Mouse (Mus musculus): ENCODE results near the gene Tmem150c. TPM values are rescaled to one million over a fixed set of nuclear protein-coding genes. Genes with fewer than 3 reads are reported as not detected.

Tmem150c gene
- polyA plus RNA-seq, 1 experiment from 2014 or later, result 1.7 TPM

DNA sequence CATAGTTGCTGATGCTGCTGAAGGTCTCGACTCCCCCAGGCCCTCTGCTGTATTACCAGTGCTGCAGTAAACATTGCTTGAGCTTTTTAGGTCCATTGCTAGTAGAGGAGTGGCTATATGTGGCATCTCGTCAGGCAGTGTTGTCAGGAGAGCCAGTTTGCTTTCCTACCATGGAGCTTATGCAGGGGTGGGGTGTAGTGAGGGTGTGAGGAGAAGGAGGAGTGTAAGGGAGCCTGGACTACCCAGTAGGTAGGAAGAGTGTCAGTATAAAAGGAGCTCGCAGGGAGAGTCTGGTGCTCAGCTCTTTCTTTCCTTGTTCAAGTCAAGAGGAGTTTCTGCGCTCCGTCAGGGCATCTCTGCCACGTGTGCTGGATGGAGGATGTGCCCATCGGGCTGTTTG is 106.9 kb downstream of the Tmem150c start:
- 86% methylated on average over 7 of the region's 7 CpGs for WGBS
- H3K4me2 ChIP-seq (ENCODE audit: low read depth, low read length), result no peak overlapping the region
- no peak overlapping the region for H3K4me3 ChIP-seq (ENCODE audit: low read length)
- no peaks in the 10 kb centered on the region for H3K9me3 ChIP-seq (ENCODE audit: control insufficient read depth, low read length)
- no peak overlapping the region for H3K27ac ChIP-seq (ENCODE audit: low read length)
- H3K4me1 ChIP-seq (ENCODE audit: control insufficient read depth, insufficient read depth, low read length), result peaks cover 17% of the 10 kb centered on the region
- ATAC-seq, result no peak
- no peaks in the 10 kb centered on the region for H3K36me3 ChIP-seq (ENCODE audit: control insufficient read depth, insufficient read depth, low read length)
- H3K27me3 ChIP-seq (replicated peaks; ENCODE audit: control insufficient read depth, insufficient read depth, low read length), result no peaks in the 10 kb centered on the region
- no peak overlapping the region for H3K9ac ChIP-seq (ENCODE audit: low read depth, low read length)

DNA sequence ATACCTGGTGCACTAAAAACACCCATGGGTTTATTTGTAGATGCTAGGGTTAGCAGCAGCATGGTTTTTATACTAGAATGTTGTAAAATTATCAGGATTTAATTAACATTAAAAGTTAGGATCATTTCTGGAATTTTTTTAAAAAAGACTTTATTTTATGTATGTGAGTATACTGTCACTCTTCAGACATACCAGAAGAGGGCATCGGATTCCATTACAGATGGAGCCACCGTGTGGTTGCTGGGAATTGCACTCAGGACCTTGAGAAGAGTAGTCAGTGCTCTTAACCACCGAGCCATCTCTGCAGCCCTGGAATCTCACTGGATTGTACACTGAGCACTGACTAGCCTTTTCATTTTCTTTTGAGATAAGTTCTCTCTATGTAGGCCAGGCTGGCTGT is 109.7 kb downstream of the Tmem150c start:
- no peak for ATAC-seq
- Histone ChIP-seq H3K9ac (ENCODE audit: low read depth, low read length) (no peak overlapping the region), H3K36me3 (ENCODE audit: control insufficient read depth, insufficient read depth, low read length) (no peaks in the 10 kb centered on the region), H3K4me1 (ENCODE audit: control insufficient read depth, insufficient read depth, low read length) (peaks cover 17% of the 10 kb centered on the region), H3K9me3 (ENCODE audit: control insufficient read depth, low read length) (no peaks in the 10 kb centered on the region), H3K27me3 (replicated peaks; ENCODE audit: control insufficient read depth, insufficient read depth, low read length) (no peaks in the 10 kb centered on the region), H3K4me2 (ENCODE audit: low read depth, low read length) (no peak overlapping the region), H3K4me3 (ENCODE audit: low read length) (no peak overlapping the region), H3K27ac (ENCODE audit: low read length) (no peak overlapping the region)
- WGBS, result 93% methylated on average over 3 of the region's 3 CpGs

- Histone ChIP-seq H3K9ac (ENCODE audit: low read depth, low read length) (no peak overlapping the region), H3K36me3 (ENCODE audit: control insufficient read depth, insufficient read depth, low read length) (no peaks in the 10 kb centered on the region), H3K4me1 (ENCODE audit: control insufficient read depth, insufficient read depth, low read length) (peaks cover 29% of the 10 kb centered on the region), H3K27me3 (replicated peaks; ENCODE audit: control insufficient read depth, insufficient read depth, low read length) (no peaks in the 10 kb centered on the region), H3K4me3 (ENCODE audit: low read length) (no peak overlapping the region), H3K27ac (ENCODE audit: low read length) (no peak overlapping the region), H3K4me2 (ENCODE audit: low read depth, low read length) (no peak overlapping the region), H3K9me3 (ENCODE audit: control insufficient read depth, low read length) (no peaks in the 10 kb centered on the region)
- 46% methylated on average over 7 of the region's 7 CpGs for WGBS
- ATAC-seq, result no peak
Measured at GRCm38 (mm10) chr5:100047871-100048270, 111.7 kb downstream of the Tmem150c start.

GRCm38 (mm10) chr5:100047143-100047640 is 112.4 kb downstream of the Tmem150c start:
- ATAC-seq, result no peak
- H3K27ac ChIP-seq (ENCODE audit: low read length), result no peak overlapping the region
- 60% methylated on average over 8 of the region's 8 CpGs for WGBS
- H3K4me1 ChIP-seq (ENCODE audit: control insufficient read depth, insufficient read depth, low read length), result peaks cover 29% of the 10 kb centered on the region
- H3K9me3 ChIP-seq (ENCODE audit: control insufficient read depth, low read length), result no peaks in the 10 kb centered on the region
- H3K9ac ChIP-seq (ENCODE audit: low read depth, low read length), result no peak overlapping the region
- H3K27me3 ChIP-seq (replicated peaks; ENCODE audit: control insufficient read depth, insufficient read depth, low read length), result no peaks in the 10 kb centered on the region
- H3K36me3 ChIP-seq (ENCODE audit: control insufficient read depth, insufficient read depth, low read length), result no peaks in the 10 kb centered on the region
- no peak overlapping the region for H3K4me2 ChIP-seq (ENCODE audit: low read depth, low read length)
- no peak overlapping the region for H3K4me3 ChIP-seq (ENCODE audit: low read length)

GRCm38 (mm10) chr5:100046096-100046495 is 113.5 kb downstream of the Tmem150c start:
- Histone ChIP-seq H3K4me2 (ENCODE audit: low read depth, low read length) (no peak overlapping the region), H3K27ac (ENCODE audit: low read length) (no peak overlapping the region), H3K4me1 (ENCODE audit: control insufficient read depth, insufficient read depth, low read length) (peaks cover 35% of the 10 kb centered on the region), H3K27me3 (replicated peaks; ENCODE audit: control insufficient read depth, insufficient read depth, low read length) (no peaks in the 10 kb centered on the region), H3K4me3 (ENCODE audit: low read length) (no peak overlapping the region), H3K36me3 (ENCODE audit: control insufficient read depth, insufficient read depth, low read length) (no peaks in the 10 kb centered on the region), H3K9ac (ENCODE audit: low read depth, low read length) (no peak overlapping the region), H3K9me3 (ENCODE audit: control insufficient read depth, low read length) (no peaks in the 10 kb centered on the region)
- no peak for ATAC-seq
- WGBS, result 79% methylated on average over 3 of the region's 3 CpGs

DNA sequence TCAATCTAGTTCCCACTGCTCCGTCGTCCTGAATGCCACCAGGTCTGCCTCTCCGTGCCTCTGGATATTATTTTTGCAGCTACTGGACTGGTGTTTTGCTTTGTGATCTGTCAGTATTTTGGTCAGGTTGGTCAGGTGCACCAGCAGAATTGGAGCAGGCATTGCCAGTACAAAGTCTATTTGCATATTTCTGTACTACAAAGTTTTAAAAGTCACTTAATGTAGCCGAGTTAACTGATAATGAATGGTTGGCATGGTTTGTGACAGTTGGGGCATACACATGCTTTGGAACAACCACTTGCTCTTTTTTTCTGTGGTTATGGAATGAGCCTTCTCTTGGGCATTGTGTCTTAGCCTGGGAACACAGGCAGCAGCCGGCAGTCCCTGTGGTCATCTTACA is 115.0 kb downstream of the Tmem150c start:
- H3K4me3 ChIP-seq (ENCODE audit: low read length), result no peak overlapping the region
- H3K36me3 ChIP-seq (ENCODE audit: control insufficient read depth, insufficient read depth, low read length), result no peaks in the 10 kb centered on the region
- no peaks in the 10 kb centered on the region for H3K9me3 ChIP-seq (ENCODE audit: control insufficient read depth, low read length)
- H3K27ac ChIP-seq (ENCODE audit: low read length), result no peak overlapping the region
- no peak overlapping the region for H3K9ac ChIP-seq (ENCODE audit: low read depth, low read length)
- H3K27me3 ChIP-seq (replicated peaks; ENCODE audit: control insufficient read depth, insufficient read depth, low read length), result no peaks in the 10 kb centered on the region
- WGBS, result 73% methylated on average over 5 of the region's 5 CpGs
- H3K4me2 ChIP-seq (ENCODE audit: low read depth, low read length), result no peak overlapping the region
- H3K4me1 ChIP-seq (ENCODE audit: control insufficient read depth, insufficient read depth, low read length), result peaks cover 35% of the 10 kb centered on the region
- ATAC-seq, result no peak

DNA sequence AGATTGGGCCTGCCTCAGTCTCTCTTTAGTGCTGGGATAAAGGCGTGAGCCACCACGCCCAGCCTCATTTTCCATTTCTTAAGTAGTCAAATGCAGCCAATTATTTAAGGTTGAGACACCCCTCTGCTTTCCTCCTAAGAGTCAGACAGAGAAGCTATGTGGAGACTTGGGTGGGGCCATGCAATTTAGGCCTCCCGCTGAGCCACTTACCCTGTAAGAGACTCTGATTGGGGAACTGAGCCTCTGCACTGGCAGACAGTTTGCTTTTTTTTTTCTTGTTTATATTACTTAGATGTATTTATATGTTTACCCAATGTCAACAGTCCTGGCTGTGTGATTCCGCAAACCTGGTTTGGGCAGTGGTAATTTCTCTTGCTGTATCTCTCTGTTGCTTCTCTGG is 115.6 kb downstream of the Tmem150c start:
- WGBS, result 69% methylated on average over 4 of the region's 4 CpGs
- H3K4me1 ChIP-seq (ENCODE audit: control insufficient read depth, insufficient read depth, low read length), result peaks cover 32% of the 10 kb centered on the region
- no peak overlapping the region for H3K9ac ChIP-seq (ENCODE audit: low read depth, low read length)
- H3K36me3 ChIP-seq (ENCODE audit: control insufficient read depth, insufficient read depth, low read length), result no peaks in the 10 kb centered on the region
- H3K4me2 ChIP-seq (ENCODE audit: low read depth, low read length), result no peak overlapping the region
- ATAC-seq, result no peak
- H3K27me3 ChIP-seq (replicated peaks; ENCODE audit: control insufficient read depth, insufficient read depth, low read length), result no peaks in the 10 kb centered on the region
- H3K4me3 ChIP-seq (ENCODE audit: low read length), result no peak overlapping the region
- no peaks in the 10 kb centered on the region for H3K9me3 ChIP-seq (ENCODE audit: control insufficient read depth, low read length)
- peak overlapping the region; percentile 49; the same call in 1 of the 2 replicates for H3K27ac ChIP-seq (ENCODE audit: low read length)

GRCm38 (mm10) chr5:100043361-100043760 is 116.2 kb downstream of the Tmem150c start:
- H3K4me2 ChIP-seq (ENCODE audit: low read depth, low read length), result no peak overlapping the region
- peak overlapping the region; percentile 49; the same call in 1 of the 2 replicates for H3K27ac ChIP-seq (ENCODE audit: low read length)
- peaks cover 28% of the 10 kb centered on the region for H3K4me1 ChIP-seq (ENCODE audit: control insufficient read depth, insufficient read depth, low read length)
- H3K9ac ChIP-seq (ENCODE audit: low read depth, low read length), result no peak overlapping the region
- no peaks in the 10 kb centered on the region for H3K27me3 ChIP-seq (replicated peaks; ENCODE audit: control insufficient read depth, insufficient read depth, low read length)
- ATAC-seq, result peak; percentile 8; the same call in 1 of the 2 replicates
- H3K36me3 ChIP-seq (ENCODE audit: control insufficient read depth, insufficient read depth, low read length), result no peaks in the 10 kb centered on the region
- H3K4me3 ChIP-seq (ENCODE audit: low read length), result no peak overlapping the region
- WGBS, result 62% methylated on average over 5 of the region's 5 CpGs
- no peaks in the 10 kb centered on the region for H3K9me3 ChIP-seq (ENCODE audit: control insufficient read depth, low read length)

DNA sequence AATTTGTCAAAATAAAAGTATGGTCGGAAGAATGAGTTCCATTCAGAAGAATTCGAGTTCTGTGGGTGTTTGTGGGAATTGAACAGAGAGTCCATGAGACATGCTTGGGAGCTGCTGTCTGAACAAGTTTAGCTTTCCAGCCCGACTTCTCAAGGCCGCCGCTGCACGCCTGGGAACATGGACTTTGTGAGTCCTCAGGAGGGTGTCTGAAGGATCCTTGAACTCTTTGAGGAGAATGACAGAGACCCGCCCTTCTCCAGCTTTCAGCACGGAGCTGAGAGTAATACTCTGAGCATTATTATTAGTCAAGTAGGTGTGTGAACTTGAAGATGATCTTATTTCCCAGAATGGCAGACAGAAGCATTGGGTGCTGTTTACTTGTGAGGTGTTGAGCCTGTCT is 117.1 kb downstream of the Tmem150c start:
- Histone ChIP-seq H3K4me3 (ENCODE audit: low read length) (no peak overlapping the region), H3K36me3 (ENCODE audit: control insufficient read depth, insufficient read depth, low read length) (0 out of 2 replicates have a peak, but pooled peaks cover 2% of the 10 kb centered on the region), H3K27ac (ENCODE audit: low read length) (peak overlapping the region; percentile 26; the same call in 1 of the 2 replicates), H3K27me3 (replicated peaks; ENCODE audit: control insufficient read depth, insufficient read depth, low read length) (no peaks in the 10 kb centered on the region), H3K4me1 (ENCODE audit: control insufficient read depth, insufficient read depth, low read length) (peaks cover 24% of the 10 kb centered on the region), H3K4me2 (ENCODE audit: low read depth, low read length) (no peak overlapping the region), H3K9me3 (ENCODE audit: control insufficient read depth, low read length) (no peaks in the 10 kb centered on the region), H3K9ac (ENCODE audit: low read depth, low read length) (no peak overlapping the region)
- ATAC-seq, result no peak
- 77% methylated on average over 8 of the region's 8 CpGs for WGBS

DNA sequence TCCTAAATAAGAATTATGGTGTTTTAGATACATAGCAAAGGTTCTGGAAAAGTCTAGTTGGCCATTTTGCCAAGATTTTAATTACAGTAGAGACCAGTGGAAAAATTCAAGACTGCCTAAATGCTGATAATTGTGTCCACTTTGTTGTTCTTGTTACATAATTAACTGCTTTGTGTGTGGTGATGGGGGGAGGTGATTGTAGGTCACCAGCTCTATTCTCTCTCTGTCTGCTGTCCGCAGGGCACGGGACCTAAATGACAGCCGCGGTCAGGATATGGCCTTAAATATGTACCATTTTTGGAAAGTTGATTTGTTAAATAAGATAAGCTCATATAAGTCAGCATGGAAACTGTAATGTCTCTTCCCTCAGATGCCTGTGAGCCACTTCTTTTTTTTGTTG is 118.3 kb downstream of the Tmem150c start:
- Histone ChIP-seq H3K36me3 (ENCODE audit: control insufficient read depth, insufficient read depth, low read length) (0 out of 2 replicates have a peak, but pooled peaks cover 3% of the 10 kb centered on the region), H3K27me3 (replicated peaks; ENCODE audit: control insufficient read depth, insufficient read depth, low read length) (no peaks in the 10 kb centered on the region), H3K9ac (ENCODE audit: low read depth, low read length) (no peak overlapping the region), H3K4me2 (ENCODE audit: low read depth, low read length) (no peak overlapping the region; the same call in 1 of the 2 replicates), H3K9me3 (ENCODE audit: control insufficient read depth, low read length) (no peaks in the 10 kb centered on the region), H3K4me3 (ENCODE audit: low read length) (no peak overlapping the region), H3K27ac (ENCODE audit: low read length) (no peak overlapping the region), H3K4me1 (ENCODE audit: control insufficient read depth, insufficient read depth, low read length) (peaks cover 30% of the 10 kb centered on the region)
- ATAC-seq, result no peak
- WGBS, result 92% methylated on average over 4 of the region's 4 CpGs
